Mouse (Mus musculus) kidney, postnatal 14 days (tissue): ENCODE data around the gene Chd3.

Experiments used
- DNase-seq: peaks from one replicate; pipeline ENCODE4 v3.0.0; 2022; ENCODE audit warnings: mixed read lengths

Chd3 gene

DNA sequence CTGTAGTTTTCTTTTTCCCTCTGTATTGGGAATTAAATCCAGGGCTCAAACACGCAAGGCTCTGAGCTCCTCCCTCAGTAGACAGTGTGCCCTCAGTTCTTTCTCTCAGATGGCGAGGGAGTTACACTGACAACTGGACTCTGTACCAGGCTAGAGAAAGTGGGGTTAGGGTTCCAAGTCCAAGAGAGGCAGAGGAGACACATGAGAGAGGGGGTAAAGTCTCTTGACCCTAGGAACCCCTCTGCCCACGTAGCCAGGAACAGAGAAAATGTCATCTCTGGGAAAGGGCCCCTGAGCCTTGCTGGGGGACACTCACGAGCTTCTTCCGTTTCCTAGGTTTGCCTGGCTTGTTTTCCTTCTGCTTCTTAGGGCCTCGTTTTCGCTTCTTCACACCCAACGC lies 4.8 kb downstream of the Chd3 start:
- peak; percentile 65 for DNase-seq

DNA sequence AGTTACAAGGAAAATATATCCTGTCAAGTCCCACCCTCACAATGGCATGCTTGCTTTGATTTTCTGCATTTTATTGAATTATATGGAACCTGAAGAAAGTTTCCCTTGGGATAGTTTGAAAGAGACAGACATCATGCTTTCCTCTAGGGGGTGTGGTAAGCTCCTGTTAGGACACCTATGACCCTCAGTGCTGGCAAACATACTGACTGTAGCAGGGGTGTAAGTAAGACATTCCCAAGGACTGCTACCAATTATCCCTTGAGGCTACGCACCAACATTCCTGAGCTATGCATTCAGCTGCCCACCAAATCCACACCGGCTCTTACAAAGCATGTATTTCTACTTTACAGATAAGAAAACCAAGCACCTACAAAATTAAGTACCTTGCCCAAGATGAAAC lies 6.7 kb downstream of the Chd3 start:
- peak; percentile 27 for DNase-seq

DNA sequence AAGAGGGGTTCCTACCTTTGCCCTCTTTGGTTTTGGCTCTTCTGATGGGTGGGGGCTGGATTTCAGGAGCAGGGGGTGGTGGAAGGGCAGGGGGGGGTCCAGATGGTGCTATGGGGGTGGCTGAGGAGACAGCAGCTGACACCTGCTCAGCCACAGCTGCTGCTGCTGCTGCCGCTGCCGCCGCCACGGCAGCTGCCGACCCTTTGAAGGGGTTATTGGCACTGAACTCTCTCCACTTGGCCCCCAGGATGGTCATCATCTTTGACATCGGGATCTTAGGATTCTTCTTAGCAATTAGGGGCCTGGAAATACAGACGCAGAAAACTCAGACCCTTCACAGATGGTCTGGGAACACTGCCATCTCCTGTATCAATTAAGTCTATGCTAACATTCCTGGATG lies 7.2 kb downstream of the Chd3 start:
- DNase-seq: no peak

DNA sequence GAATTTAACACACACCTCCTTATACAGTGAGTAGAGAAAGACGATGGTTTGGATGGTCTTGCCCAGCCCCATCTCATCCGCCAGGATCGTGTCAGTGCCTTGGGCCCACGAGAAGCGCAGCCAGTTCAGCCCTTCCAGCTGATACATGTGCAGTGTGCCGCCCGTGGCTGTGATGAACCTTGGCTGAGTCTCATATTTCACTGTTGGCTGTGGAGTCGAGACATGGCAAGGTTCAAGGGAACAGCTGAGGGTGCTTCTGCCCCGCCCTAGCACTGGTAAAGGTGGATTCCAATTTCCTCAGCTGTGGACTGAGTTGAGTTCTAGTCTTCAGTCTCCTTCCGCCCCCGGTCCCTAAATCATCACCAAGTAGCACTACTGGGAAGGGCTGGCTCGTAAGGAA lies 11.5 kb downstream of the Chd3 start:
- DNase-seq: no peak

DNA sequence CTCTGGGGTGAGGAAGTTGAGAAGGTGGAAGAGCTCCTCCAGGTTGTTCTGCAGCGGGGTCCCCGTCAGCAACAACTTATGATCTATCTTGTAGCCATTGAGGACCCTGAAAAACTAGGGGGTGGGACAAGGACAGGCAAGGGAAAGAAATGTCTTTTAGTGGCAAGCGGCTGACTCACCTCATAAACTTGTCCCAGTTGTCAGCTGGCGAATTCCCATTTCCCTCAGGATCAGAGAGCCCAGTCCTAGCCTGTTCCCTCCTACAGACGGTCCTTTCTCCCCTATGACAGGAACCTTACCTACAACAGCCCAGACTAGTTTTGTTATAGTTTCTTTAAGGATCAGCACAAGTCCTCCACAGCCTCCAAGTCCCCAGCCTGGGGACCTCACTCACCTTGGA lies 12.7 kb downstream of the Chd3 start:
- no peak for DNase-seq

DNA sequence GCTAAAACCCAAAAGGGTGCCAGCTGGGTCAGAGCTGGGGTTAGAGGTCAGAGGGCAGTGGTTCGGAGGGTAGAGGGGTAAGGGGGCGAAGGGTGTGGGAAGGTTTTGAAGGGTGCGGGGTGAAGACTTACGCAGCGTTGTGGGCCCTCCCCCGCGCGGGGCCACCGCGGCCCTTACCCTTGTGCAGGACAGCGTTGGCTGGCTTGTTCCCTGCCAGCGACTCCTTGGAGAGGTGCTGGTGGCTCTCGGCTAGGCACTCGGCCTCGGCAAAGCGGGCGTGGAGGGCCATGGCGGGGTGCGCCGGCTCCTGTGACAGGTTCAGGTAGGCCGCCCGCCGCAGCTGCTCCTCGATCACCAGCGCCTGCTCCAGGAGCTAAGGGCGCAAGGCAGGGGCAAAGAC lies 22.8 kb downstream of the Chd3 start:
- DNase-seq: no peak

DNA sequence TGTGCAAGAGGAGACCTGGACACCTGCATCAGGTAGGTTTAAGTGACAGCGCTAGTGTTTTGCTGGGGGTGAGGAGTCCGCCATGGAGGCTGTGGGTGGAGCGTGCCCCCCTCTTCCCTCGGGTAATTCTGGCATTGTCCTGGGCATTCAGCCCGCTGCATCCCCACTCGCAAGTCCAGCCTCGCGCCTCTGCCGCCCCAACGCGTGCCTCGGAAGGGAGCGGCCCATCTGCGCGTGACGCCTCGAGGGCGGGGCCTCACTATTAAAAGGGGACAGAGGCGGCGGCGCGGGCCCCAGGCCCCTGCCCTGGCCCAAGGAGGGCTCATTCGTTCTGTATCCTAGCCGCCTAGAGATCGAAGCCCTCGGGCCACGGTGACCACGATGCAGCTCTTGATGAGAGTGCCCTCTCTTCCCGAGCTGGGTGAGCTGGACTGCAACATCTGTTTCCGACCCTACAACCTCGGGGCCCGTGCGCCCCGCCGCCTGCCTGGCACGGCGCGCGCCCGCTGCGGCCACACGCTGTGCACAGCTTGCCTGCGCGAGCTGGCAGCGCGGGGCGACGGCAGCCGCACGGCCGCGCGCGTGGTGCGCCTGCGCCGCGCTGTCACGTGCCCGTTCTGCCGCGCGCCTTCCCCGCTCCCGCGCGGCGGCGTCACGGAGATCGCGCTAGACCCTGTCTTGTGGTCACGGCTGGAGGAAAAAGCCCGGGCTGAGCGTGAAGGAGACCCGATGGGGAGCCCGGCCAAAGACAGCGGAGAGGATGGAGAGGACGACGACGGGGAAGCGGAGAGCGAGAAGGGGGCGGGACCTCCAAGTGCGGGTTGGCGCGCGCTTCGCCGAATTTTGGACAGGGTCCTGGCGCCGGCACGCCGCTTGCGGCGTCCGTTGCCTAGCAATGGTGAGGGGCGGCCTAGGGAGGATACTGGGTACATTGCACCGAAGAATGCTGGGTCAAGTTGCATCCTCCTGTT lies 28.8 kb downstream of the Chd3 start, which contains the start of gene Rnf227:
Rnf227 (plus strand) TSS at position 301 of the 971 bp plus-strand sequence.
- DNase-seq: peak; percentile 80

DNA sequence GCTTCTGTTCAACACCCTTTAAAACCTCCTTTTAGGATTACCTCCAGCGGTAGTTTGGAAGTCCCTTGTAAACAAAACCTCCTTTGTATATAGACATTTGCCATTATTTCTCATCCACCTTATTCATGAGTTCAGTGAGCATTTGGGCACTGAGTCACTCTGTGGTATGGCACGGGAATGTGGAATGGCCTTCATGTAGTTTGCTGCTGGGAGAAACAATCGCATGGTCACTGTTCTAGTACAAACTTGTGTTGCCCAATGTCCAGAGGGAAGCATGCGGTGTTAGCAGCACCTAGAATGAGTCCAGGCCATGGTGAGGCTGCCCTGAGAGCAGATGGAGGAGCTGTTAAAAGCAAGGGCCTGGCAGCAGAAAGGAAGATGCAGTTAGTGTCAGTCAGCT lies 34.4 kb downstream of the Chd3 start:
- DNase-seq: no peak

DNA sequence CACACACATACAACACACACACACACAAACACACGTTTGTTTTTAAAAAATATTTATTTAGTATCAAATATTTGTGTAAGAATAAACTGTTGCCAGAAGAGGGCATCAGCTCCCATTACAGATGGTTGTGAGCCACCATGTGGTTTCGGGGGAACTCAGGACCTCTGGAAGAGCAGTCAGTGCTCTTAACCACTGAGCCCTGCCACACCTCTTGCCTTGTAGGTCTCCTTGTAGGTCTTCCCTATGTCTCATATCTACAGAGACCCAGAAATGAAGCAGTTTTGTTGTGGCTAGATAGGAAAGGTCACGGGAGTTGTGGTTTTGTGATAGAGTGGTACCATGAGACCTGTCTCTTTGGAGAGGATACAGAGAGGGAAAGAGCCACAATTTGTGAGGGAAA lies 35.3 kb downstream of the Chd3 start:
- no peak for DNase-seq

DNA sequence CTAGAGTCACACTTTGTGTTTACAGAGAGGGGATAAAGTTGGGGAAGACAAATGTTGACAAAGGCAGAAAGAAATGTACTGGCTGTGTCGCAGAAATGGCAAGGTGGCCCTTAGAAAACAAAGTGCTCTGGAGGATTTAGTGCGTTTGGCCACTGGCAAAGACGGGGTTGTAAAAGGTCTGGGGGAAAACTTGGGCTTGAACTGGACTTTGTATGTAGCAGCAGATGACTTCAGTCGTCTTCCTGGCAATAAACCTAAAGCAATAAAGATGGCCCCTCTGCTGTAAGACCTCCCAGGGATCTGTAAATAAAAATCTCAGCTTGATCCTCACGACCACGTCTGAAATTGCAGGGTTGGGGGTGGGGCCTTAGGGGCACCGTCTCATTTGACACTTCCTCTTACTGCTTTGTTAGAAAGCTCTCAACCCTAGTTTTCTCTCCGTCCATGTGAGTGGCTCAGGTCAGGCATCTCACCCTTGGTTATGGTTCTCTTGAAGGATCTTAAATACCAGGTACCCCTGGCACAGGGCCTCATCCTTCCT lies 36.4 kb downstream of the Chd3 start:
- no peak for DNase-seq

DNA sequence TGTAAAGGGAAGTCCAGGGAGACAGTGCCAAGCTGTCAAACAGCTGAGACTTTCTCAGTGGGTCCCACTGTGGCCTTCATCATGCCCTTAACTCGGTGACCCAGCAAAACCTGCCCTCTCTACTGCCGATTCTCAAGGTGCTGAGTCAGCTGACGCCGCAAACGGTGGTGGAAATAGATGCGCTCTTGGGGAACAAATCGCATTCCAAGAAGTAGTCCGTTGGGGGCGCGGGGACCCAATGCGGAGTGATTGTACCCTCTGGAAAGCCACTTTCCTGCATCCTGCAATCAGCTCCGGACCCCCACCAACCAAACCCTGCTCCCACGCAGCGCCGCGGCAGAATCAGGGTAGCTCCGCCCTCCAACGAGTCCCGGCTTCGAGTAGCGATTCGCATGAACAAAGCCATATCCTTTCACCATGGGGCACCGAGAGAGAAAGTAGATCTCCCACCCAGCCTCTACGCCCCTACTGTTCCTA lies 37.2 kb downstream of the Chd3 start:
- DNase-seq: peak; percentile 79

DNA sequence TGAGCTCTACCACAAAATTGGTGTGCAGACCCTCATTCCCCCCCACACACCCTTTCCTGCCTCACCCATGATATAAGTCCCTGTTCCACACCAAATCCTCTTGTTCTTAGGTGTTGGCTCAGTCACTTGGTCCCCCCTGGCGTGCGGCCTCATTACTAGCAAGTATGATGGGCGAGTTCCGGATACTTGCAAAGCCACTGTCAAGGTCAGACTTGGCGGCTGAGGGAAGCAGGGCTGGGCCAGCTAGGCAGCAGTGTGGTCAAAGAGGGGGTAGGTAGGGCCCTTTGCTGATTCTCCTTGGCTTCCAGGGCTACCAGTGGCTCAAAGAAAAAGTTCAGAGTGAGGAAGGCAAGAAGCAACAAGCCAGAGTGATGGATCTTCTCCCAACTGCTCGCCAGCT lies 38.1 kb downstream of the Chd3 start:
- no peak for DNase-seq

DNA sequence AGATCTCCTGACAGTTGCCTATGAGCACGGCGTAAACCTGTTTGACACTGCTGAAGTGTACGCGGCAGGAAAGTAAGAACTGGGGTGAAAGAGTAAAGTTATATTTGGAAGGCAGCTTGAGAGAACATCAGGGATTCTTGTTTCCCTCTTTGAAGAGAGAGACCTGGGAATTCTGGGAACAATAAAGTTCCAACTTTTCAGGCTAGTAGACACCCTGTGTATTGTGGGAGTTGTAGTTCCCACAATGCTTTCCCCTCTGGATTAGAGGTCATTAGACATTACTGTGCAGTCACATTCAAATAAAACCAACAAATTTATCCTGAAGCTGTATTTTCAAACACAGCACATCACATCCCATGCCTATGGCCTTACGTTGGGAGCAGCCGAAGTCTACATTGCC lies 40.7 kb downstream of the Chd3 start:
- no peak for DNase-seq

DNA sequence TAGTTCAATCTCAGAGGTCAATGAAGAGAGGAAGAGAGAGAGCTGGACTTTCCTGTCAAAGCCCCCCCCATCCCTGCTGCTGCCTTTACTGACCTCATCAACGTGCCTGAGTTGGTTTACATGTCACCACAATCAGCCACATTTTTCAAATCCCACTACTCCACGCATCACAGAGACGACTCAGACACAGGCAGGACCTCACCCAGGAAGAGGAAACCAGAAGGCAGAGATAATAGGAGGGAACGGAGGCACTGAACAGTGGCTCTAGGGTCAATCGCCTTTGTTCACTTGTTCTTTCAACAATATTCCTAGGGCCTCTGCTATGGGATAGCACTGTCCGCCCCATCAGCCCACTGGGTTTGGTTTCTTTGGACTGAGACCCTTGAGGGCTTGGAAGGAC lies 41.6 kb downstream of the Chd3 start:
- no peak for DNase-seq

DNA sequence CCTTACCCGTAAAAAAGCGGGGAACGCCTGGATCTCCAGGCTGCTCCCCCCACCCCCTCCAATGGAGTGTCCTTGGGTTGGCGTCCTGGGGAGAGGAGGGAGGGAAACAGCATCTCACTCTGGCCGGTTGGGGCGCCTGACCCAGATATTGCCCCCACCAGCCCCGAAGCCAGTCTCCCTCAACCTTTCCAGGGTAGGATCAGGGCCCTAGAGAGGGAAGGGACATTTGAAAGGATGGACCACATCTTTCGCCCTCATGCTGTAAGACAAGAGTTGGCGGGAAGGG lies 42.1 kb downstream of the Chd3 start:
- no peak for DNase-seq

DNA sequence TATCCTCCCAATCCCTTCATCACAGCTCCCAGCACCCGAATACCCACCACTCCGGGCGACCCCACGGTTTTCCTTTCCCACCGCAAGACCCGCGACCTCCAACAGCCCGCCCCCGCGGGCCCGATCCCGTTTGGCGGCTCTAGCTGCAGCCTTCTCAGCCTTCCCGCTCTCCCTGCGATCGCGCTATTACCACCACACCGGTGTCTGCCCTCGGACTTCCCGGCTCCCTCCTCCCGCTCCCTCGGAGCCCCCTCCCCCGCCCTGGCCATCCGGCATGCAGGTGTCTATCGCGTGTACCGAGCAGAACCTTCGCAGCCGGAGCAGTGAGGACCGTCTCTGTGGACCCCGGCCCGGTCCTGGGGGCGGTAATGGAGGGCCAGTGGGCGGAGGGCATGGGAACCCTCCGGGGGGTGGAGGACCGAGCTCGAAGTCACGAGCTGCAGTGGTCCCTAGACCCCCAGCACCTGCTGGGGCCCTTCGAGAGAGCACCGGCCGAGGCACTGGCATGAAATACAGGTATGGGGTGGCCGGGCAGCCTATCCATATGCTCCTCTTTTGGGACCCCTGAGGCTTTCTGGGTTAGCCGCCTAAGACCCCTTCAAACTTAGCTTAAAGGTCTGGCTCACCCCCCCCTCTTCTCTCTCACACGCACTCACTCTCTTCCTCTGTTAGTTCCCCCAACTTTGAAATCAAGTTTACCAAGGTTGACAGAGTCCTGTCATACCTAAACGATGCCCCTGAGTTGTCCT lies 42.6 kb downstream of the Chd3 start:
- peak; percentile 47 for DNase-seq

DNA sequence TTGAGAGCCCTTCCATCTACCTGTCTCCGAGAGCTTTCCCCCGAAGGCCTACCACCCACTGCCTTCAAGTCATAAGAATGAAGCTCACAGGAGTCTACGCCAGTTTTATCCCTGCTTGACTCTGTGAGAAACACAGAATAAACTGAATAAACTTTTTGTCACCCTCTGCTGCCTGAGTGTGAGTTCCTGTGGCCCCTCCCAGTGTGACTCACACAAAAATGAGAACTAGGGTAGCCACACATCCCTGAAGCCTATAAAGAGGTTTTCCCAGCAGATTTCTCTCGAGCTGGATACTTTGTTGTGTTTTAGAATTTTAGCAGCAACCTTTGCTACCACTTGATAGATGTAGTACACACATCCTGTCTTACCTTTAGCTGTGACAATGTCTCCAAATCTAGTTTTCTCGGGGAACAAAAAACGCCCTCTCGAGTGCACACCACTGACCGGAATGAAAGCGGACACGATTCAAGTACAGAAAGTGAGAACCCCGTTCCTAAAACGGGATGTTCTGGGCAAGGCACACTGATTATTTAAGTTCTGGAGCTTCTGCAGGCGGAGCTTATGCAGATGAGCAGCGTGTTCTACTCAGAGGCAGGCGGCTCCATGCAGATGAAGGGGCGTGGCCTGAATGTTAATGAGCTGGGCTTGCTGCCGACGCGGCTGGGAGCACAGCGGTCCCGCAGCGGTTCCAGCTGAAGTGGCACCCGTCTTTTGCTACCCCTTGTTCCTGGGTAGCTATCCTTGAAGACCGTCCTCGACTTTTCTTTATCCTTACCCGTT lies 43.4 kb downstream of the Chd3 start, which contains the start of gene Kcnab3:
Kcnab3 (plus strand) TSS at position 631 of the 780 bp plus-strand sequence.
- peak; percentile 94 for DNase-seq

DNA sequence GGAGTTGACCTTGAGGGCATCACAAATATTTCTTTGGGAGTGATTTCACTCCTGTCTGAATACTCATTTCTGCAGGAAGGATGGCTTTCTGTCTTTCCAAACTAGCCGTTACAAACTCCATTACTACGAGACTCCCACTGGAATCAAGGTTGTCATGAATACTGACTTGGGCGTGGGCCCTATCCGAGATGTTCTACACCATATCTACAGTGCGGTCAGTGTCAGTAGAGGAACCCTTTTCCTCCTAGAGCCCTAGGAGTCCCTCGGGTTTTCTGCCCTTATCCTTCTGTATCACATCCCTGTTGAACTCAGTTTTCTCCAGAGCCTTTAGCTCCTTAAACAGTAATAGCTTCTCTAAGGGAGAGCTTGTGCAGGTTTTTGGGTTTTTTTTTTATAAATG lies 44.5 kb downstream of the Chd3 start:
- DNase-seq: no peak

DNA sequence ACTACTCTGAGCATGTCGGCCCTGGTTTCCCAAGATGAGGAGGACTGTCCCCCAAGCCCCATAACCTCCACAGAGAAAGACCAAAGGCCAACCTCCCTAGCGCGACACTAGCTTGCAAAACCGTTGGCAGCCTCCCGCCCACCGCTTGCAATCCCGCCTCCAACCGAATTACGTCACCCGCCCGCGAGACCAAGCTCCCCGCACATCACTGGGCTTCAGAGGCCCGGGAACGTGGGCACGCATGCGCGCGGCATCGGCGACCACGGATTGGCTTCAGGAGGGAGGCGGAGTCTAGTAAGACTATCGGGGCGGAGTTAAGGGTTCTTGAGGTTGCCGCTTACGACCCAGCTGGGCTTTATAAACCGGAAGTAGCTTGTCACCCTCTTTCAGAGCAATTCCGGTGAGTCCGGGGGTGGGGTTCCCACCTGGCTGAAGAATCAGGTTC lies 45.5 kb downstream of the Chd3 start, which contains the start of the genes Cntrob and Trappc1:
Cntrob (minus strand) TSS at position 109 of the 445 bp plus-strand sequence.
Trappc1 (plus strand) TSS at position 314 of the 445 bp plus-strand sequence.
- DNase-seq: peak; percentile 99

DNA sequence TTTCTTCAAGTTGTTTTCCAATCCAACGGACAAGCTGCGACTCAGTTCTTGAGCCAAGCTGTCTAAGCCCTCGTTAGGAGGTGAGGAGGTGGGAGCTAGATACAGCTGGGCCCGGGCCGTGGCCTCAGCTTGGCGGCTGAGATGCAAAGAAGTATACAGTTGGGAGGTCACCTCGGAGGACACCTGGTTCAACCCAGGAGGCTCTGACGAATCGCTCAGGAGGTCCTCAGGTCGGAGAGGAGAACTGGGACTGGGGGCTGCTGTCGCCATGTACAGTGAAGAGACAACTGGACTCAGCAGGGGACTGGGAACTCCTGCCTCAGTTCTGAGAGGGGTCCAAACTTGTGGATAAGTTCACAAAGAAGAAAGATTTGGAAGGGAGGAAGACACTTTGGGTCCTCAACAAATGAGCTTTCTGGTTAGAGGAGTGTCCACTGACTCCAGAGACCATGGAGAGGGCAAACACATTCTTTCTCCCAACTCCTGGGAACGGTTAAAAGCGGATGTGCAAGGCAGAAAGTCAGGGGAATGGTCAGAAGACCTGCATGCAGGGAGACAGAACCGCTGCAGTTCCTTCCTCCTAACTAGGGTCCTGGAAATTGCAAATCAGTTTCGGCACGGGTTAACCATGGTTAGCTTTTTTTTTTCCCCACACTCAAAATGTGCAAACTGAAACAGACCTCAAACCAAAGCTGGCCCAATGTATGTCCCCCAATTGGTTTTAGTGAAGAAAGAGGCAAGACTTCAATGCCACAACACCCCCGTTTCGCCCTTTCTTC lies 46.3 kb downstream of the Chd3 start:
- DNase-seq: no peak

DNA sequence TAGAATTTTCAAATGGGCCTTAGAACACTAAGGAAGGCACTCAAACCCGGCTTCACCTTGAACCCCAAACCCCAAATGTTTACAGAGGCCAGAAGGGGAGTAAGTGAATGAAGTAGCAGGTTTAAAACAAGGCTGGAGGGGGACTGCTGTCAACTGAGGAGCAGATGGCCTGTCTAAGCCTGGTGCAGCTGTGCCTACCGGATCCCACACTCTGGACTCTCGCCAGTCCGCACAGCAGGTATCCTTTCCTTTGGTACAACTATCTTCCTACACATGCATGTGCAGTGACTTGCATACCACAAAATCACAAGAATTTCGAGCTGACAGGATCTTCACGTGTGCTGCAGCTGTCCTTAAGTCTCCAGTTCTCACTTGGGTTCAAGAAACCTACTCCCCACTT lies 47.2 kb downstream of the Chd3 start:
- no peak for DNase-seq

DNA sequence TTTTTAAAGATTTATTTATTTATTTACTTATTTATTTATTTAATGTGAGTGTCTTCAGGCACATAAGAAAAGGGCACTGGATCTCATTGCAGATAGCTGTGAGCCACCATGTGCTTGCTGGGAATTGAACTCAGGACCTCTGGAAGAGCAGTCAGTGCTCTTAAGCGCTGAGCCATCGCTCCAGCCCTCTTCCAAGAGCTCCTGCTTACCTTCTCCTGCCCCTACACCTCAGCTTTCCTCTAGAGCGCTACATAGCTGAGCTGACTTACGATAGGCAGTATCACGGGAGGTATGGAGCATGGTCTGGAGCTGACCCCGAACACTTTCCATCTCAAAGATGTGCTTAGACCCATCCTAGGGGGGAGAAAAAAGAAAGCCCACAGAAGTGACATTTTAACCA lies 47.6 kb downstream of the Chd3 start:
- no peak for DNase-seq
